Mouse (Mus musculus) inflammation-experienced regulatory T-cells, adult 6 months (primary cell): Measurements from ENCODE around the gene D5Ertd577e. TPM values are rescaled to one million over a fixed set of nuclear protein-coding genes. Genes with fewer than 3 reads are reported as not detected.
"Not testable (repeated sequence)": the region's sequence is repeated elsewhere in the genome, so short reads cannot be mapped to it uniquely, and the experiment has no call there.

Source experiments
- ATAC-seq: one replicate; pipeline ENCODE4 v1.8.0; 2017
- polyA plus RNA-seq, 3 experiments: library from polyadenylated mRNA; unstranded; fragments of 100-300 nt; shearing (Covaris generic); gene quantifications; one replicate each; pipeline ENCODE4 v1.2.1; 2017

D5Ertd577e gene
- polyA plus RNA-seq, result not detected

GRCm38 (mm10) chr5:95456506-95456905 is at the start of gene D5Ertd577e:
Gene D5Ertd577e, plus strand, starts transcription at chr5:95456806.
- not testable (repeated sequence) for ATAC-seq

- ATAC-seq, result not testable (repeated sequence)
Measured at GRCm38 (mm10) chr5:95510458-95510857, 53.9 kb downstream of the D5Ertd577e start, which contains the start of gene Gm3286. Gene Gm3286, plus strand, starts transcription at chr5:95510758.

Other genes with a start within 250 kb of the D5Ertd577e start
- not detected for gene Gm10424, start 184.0 kb upstream of the D5Ertd577e start, polyA plus RNA-seq
- gene Gm3259, start 150.9 kb upstream of the D5Ertd577e start, polyA plus RNA-seq, result not detected
- not detected for gene Gm3286, start 54.0 kb downstream of the D5Ertd577e start, polyA plus RNA-seq
- gene Gm7971, start 138.1 kb downstream of the D5Ertd577e start, polyA plus RNA-seq, result not detected